Mouse (Mus musculus) lung, postnatal 0 days (tissue): ENCODE data around the gene Dusp5.

Source experiments
- CTCF ChIP-seq: IDR thresholded peaks from 2 replicates; pipeline ENCODE4 v1.5.1; 2016; ENCODE audit warnings: antibody characterized with exemption, mild to moderate bottlenecking
- EP300 ChIP-seq: IDR thresholded peaks from 2 replicates; pipeline ENCODE4 v1.6.1; 2016; ENCODE audit warnings: antibody characterized with exemption, mild to moderate bottlenecking, control low read depth

DNA sequence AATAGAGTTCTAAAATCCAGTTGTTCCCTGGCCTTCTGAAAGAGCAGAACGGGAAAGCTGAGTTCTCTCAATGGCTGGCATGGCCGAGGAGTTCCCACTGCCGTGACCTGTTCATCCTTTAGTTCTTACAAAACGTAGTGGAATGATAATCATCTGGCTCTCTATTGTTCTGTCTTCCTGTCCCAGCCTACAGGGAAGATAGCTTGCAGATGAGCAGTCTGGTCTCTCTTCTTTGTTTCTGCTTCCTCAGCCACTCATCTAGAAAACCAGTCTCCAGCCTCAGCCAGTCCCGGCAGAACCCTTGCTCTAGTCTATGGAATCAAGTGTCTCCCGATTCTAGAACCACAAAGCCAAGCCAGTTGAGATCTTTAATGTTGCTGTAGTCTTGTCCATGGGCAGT, 46.8 kb upstream of the Dusp5 start:
- TF ChIP-seq CTCF (no peak), EP300 (no peak)
